Mouse (Mus musculus): ENCODE results near the gene Pigo.
"Not testable (repeated sequence)": the region's sequence is repeated elsewhere in the genome, so short reads cannot be mapped to it uniquely, and the experiment has no call there.

Pigo gene

DNA sequence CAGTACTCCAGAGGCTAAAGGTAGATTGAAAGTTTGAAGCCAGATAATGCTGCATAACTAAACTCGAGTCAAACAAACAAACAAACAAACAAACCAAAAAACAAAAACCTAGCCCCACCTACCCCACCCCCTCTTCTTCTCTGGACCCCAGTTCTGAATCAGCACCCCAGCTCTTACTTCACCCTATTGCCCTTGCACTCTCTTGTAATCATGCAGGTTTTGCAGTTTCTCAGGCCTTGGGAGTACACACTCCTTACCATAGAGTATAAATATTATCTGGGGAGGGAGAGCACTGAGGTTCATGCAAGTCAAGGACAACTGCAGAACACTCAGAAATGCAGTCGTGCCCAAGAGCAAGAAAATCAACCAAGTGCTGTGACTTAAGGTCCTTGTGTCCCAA lies 24.3 kb downstream of the Pigo start:
- no peak for DNase-seq (ENCODE audit: low spot score in 2 of 2)

DNA sequence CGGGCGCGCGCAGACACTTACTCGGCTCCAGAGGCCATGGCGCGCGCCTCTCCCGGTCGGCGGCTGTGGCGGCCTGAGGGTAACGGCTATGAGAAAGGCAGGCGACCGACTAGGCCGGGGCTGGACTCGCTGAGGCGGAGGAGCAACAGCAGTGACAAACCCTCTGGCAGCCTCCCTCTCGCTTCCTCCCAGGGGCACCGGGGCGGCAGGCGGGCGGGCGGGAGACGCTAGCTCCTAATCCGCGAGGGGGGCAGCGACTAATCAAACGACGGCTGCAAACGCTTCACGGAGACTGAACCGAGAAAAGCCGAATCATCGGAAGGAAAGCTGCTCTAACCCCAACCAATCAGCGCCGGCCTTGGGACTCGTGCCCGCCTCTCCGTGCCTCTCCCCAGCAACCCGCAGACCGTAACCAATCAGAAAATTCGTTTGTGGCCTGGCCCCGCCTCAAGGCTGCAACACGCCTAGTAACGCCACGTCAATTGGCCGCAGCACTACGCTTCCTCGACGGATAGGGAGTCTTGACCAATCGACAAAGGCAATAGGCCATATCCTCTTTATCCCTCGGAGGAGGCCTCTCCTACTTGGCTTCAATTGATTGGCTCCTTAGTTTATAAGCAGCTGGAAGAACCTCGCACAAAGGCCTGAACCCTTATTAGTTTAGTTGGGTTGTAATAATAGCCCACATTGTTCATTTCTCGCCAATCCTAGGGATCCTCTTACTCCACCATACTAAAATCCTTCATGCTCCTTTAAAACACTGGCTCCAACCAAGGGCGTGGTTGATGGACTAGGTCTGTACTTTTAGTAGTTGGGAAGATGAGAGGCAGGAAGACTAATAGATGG lies 25.3 kb downstream of the Pigo start, which contains the start of gene Vcp:
Gene Vcp, minus strand, starts transcription at position 367 of the 846 bp plus-strand sequence.
- DNase-seq (ENCODE audit: low spot score in 2 of 2) = peak; percentile 99

DNA sequence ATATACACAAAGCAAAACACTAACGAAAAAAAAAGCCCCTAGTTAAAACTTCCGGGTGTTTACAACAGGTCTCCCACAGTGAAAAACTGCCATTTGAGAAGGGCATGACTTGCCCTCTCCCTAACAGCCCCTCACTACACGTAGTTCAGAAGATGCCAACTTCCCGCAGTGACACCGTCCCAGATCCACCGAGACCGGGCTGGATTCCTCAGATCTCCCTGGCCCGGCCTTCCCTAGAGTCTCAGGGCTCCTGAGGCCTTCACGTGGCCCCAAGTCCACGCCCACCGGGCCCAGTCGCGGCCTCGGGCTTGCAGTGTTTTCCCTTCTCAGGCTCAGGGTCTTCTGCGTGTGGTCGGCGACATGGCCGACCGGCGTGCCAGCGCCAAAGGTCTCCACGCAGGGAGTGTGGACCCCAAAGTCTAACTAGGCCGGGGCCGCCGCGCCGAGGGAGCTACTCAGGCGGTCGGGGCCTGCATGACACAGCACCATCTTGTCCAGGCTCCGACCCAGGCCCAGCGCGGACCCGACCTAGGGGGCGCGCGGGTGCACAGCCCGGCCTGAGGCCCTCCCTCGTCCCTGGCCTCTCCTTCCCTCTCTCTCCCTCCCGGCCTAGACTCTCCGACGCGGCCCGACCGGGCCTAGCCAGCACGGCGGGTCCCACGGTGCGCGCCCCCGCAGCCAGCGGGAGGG lies 26.0 kb downstream of the Pigo start:
- peak; percentile 55 to 71 for DNase-seq (ENCODE audit: low spot score in 2 of 2)

DNA sequence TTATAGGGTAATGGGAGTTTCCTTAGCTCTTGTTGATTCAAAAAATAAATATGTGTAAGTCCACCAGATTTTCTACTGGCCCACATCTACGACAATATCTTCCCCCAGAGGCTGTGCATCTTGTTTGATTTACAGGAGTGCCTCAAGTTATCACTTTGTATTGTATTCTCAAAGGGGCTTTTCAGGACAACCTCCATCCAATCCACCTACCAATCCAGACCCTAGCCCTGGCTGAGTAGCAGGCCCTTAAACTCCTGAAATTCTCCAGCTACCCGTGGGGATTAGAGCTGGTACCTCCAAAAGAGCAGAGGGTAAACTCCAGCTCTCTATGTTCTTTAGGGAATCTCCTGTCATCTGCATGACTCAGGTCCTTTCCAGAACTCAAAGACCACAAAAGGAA lies 27.6 kb downstream of the Pigo start:
- DNase-seq (ENCODE audit: low spot score in 2 of 2) = no peak

DNA sequence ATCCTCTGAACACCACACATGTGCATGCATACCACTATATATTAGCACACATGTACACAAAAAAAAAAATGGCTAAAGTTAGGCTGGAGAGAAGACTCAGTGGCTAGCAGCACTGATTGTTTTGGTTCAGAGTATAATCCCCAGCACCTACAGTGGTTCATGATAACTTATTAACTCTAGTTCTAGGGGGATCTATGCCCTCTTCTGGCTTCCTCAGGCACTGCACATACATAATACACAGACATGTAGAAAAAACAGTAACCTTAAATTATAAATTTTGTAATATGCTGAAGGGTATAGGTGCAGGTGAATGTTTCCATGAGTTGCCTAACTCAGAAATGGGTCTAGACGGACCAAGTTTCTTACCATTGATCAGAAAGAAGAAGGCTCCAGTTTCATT lies 37.3 kb downstream of the Pigo start:
- DNase-seq (ENCODE audit: low spot score in 2 of 2) = no peak

DNA sequence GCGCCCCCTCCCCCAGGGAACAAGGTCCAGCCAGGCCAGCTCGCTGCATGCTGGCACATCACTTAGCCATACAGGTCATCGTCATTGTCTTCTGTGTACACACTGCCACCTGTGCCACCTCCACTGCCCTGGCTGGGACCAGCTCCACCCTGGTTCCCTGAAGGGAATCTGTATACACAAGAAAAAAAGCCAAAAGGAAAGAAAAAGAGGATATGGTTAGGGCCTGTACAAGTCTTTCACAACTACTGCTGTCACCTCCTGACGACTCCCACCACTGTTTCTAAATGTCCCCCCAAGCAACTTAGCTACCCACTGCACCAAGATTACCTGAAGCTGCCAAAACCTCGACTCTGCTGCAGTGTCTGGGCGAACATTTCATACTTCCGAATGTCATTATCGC lies 45.2 kb downstream of the Pigo start:
- not testable (repeated sequence) for DNase-seq (ENCODE audit: low spot score in 2 of 2)

DNA sequence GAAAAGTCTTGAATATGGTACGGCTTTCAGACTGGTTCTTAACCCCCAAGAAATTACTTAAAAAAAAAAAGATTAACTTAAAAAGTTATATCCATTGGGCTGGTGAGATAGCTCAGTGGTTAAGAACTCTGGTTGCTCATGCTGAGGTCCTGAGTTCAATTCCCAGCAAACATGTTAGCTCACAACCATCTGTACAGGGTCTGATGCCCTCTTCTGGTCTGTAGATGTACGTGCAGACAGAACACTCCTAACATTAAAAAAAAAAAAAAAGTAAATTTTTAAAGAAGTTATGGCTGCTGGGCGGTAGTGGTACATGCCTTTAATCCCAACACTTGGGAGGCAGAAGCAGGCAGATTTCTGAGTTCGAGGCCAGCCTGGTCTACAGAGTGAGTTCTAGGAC lies 47.6 kb downstream of the Pigo start:
- DNase-seq (ENCODE audit: low spot score in 2 of 2) = no peak

DNA sequence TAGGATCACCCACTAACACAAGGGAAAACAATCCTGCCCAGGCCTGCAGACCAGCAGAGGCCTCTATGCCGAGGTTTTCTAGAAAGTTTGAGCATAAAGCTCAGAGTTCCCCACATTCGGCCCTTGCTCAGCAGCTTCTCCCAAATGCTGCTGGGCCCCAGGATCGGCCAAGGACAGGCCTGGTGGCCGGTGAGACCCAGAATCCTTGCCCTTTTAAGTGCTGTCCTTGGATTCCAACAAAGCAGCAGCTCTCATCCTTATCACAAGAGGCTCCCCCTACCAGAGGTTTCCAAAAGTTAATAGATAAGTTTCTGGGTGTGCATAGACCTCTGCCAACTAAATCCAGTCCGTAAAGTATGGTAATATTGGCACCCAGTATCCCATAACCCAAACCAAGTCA lies 51.8 kb downstream of the Pigo start:
- DNase-seq (ENCODE audit: low spot score in 2 of 2) = no peak

DNA sequence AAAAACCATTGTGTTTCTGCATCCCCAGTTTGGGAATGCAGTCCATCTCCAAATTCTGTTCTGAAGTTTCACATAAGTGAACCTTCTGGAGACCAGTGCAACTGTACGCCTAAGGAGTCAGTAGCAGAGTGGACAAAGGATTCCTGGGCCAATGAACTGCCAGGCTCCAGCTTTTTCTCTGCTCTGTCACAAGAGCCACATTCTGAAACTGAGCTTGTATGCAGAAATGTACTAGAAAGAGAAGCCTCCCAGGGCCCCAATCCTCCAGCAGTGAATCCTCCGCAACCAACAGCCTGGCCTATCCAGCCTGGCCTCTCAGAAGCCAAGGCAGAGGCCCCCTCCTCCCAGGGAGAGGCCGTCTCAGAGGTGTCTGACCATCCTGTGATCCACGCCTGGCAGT lies 52.7 kb downstream of the Pigo start:
- no peak for DNase-seq (ENCODE audit: low spot score in 2 of 2)

DNA sequence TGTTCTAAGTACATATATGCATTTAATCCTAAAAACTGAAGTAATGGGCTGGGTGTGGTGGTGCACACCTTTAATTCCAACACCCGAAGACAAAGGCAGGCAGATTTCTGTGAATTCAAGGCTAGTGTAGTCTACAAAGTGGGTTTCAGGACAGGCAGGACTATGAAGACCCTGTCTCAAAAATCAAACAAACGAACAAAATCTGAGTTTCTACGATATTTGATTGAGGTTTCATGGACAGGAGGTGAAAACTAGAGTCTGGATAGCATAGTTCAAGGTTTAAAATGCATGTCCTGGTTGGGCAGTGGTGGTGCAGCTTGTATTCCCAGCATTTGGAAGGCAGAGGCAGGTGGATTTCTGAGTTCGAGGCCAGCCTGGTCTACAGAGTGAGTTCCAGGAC lies 56.3 kb downstream of the Pigo start, which contains the start of gene 1700022I11Rik:
Gene 1700022I11Rik, plus strand, starts transcription at position 301 of the 400 bp plus-strand sequence.
- DNase-seq (ENCODE audit: low spot score in 2 of 2) = no peak
